Mouse (Mus musculus): ENCODE measurements at regions not wholly inside any gene's neighbourhood (a gene's known extent, or its start where the extent isn't known, plus 50 kb on each side); places are given as distances from the start of the nearest gene placed in this dataset.

- TF ChIP-seq CTCF (conservative IDR thresholded peaks at IDR 0.05; ENCODE audit: low read length) = no peak
- no peak for TF ChIP-seq POU5F1 (IDR thresholded peaks at IDR 0.05; ENCODE audit: borderline replicate concordance, low read length)
Measured at GRCm38 (mm10) chr3:52512761-52513160, 244.6 kb downstream of the Foxo1 start.
